Mouse (Mus musculus) kidney, adult 8-10 months (tissue): ENCODE data around the gene Olfr1318.

ENCODE experiments used
- DNase-seq, 2 experiments: peaks; one replicate each; pipeline ENCODE4 v3.0.0; 2022

The Olfr1318 gene

DNA sequence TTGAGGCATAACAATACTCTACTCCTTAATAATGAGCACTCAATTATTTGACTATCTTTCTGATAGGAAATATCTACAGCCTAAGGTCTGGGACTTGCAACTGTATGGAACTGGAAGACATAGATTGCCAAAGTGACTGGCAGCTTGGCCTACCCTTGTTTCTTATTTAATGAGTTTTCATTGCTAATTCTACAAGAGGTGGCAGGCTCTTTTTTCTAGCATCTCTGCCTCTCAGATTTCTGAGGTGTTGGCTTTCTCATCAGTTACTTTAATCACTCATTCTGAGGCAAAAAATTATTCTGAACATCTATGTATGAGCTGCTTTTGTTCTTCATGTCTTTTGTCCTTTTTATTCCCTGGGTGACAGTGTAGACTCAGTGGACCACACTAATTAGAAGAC is at the start of gene Olfr1318:
Gene Olfr1318 (plus strand): TSS at position 301 of the 400 bp plus-strand sequence.
- no peak for DNase-seq

DNA sequence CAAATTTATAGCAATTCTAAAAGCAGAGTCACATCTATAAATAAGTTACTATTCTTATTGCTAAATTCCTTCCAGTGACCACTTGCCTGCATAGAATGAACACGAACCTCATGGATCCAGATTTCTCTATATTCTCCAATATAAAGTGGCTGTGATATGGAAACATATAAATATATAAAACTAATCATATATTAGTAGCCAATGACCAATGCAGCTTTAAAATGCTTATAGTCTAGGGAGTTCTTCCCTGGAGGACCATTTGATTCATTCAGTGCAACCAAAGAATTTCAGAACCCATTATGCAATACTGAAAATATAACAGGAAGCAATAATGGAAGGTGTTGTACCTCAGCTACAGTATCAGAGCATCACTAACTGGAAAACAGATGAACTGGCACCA is 38.7 kb upstream of the Olfr1318 start, which contains the start of gene Olfr1315-ps1:
Gene Olfr1315-ps1 (minus strand): TSS at position 101 of the 400 bp plus-strand sequence.
- no peak for DNase-seq

DNA sequence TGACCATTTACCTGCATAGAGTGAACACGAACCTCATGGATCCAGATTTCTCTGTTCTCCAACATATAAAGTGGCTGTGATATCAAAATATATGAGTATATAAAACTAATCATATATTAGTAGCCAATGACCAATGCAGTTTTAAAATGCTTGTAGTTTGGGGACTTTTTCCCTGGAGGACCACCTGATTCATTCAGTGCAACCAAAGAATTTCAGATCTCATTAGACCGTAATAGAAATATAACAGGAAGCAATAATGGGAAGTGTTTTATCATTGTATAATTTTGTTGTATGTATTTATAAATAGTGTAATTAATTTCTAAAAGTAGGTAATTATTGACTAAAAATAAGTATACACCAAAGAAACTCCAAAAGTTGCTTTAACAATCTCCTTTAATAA is 19.1 kb upstream of the Olfr1318 start, which contains the start of gene Olfr1316:
Gene Olfr1316 (minus strand): TSS at position 101 of the 400 bp plus-strand sequence.
- no peak for DNase-seq

DNA sequence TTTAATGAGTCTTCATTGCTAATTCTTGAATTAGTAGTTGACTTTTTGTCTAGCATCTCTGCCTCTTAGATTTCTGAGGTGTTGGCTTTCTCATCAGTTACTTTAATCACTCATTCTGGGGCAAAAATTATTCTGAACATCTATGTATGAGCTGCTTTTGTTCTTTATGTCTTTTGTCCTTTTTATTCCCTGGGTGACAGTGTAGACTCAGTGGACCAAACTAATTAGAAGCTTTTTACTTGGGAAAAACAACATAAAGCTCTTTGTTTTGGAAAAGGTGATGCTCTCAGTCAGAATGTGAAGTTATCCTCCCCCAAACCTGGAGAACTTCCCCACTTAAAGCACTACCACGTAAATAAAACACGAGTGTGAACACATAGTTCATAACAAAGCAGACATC is 14.0 kb upstream of the Olfr1318 start, which contains the start of gene Olfr1317:
Gene Olfr1317 (plus strand): TSS at position 301 of the 400 bp plus-strand sequence.
- no peak for DNase-seq

DNA sequence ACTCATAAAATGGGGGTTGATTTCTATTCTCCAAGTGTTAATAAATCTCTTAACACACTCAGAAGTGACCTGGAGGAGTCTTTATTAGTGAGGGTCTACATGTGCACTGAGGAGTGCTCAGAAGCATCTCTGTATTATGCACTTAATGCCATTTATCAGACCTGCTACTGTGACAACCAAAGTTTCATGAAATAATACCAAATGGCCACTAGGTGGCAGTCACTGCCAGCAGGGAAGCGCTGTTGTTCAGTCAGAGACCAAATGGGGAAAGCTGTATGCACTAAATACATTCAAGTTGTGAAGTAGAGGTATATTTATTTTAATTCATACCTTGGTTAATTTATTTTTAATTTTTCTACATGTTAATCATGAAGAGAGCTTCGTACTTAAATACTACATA is 42.9 kb downstream of the Olfr1318 start:
- DNase-seq: peak; percentile 37 to 46

DNA sequence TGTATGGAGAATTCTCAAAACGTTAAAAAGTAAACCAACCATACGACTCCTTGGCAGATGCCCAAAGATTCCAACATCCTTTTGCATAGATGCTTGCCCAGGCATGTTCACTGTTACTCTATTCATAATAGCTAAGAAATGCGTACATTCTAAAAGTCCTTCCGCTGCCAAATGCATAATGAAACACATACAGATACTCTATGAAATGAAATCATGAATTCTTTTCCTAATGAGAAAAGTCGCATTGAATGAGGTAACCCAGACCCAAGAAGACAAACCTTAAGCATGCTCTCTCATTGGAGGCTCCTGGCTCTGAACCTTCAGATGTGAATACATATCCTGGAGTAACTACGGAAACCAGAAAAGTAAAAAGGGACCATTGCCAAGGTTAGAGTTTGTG is 49.1 kb downstream of the Olfr1318 start:
- DNase-seq: peak; percentile 17 to 25
